Mouse (Mus musculus) retina, postnatal 1 day (tissue): ENCODE data around the gene Rln3.
"Not testable (repeated sequence)": the region's sequence is repeated elsewhere in the genome, so short reads cannot be mapped to it uniquely, and the experiment has no call there.

Source experiments
- DNase-seq: peaks from one replicate; pipeline ENCODE4 v3.0.0-alpha.2; 2012

The Rln3 gene

GRCm38 (mm10) chr8:84012499-84013165, 32.2 kb downstream of the Rln3 start:
- DNase-seq: peak; percentile 56

DNA sequence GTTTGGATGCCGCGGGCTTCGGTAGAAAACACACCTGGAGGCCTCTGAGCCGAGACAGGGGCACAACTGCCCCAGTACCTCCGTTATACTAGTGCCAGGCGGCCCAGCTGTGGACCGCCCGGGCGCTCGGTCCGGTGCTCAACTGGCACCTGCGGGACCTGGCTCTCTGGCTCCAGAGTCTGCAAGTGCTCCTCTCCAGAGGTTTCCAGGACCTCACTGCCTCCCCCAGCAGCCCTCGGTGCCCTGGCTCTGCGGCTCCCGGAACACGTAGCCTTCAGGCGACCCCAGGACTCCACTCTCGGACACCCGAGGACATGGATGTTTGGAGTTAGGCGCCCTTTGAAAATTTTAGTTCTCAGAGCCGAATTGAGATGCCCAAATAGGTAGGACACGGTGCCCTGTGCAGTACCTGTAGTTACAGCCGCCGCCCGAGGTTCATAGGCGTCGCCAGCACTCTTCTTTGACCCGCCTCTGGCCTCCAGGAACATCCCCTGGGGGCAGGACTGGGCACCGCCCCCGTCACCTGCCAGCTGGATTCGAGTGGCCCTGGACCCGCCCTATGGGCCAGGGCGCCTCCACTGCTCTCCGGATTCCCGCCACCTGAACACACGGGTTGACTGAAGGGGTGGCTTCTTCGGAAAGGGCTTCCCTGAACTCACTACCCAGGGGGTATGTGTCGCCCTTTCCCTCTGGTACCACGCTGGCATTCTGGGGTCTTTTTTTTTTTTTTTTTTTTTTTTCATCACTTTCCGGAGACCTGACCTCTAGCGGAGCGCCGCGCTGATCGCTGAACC, 32.9 kb downstream of the Rln3 start, which contains the start of gene 2210011C24Rik:
2210011C24Rik (minus strand) TSS at position 467 of the 794 bp plus-strand sequence.
- peak; percentile 32 for DNase-seq

GRCm38 (mm10) chr8:84010625-84011611, 33.9 kb downstream of the Rln3 start:
- DNase-seq: peak; percentile 84

GRCm38 (mm10) chr8:84009876-84010275, 34.9 kb downstream of the Rln3 start:
- DNase-seq: peak; percentile 87

GRCm38 (mm10) chr8:84008362-84008761, 36.4 kb downstream of the Rln3 start:
- peak; percentile 50 for DNase-seq

DNA sequence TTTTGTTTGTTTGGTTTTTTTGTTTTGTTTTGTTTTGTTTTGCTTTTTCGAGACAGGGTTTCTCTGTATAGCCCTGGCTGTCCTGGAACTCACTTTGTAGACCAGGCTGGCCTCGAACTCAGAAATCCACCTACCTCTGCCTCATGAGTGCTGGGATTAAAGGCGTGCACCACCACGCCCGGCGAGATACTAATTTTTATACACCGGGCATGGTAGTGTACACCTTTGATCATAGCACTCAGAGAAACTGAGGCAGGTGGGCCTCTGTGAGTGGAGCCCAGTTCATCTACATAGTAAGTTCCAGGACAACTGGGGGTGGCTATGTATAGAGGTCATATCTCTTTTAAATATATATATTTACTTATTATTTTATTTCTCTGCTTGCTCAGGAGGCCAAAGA, 39.3 kb downstream of the Rln3 start:
- not testable (repeated sequence) for DNase-seq

GRCm38 (mm10) chr8:84004533-84005201, 40.1 kb downstream of the Rln3 start:
- DNase-seq: peak; percentile 93

DNA sequence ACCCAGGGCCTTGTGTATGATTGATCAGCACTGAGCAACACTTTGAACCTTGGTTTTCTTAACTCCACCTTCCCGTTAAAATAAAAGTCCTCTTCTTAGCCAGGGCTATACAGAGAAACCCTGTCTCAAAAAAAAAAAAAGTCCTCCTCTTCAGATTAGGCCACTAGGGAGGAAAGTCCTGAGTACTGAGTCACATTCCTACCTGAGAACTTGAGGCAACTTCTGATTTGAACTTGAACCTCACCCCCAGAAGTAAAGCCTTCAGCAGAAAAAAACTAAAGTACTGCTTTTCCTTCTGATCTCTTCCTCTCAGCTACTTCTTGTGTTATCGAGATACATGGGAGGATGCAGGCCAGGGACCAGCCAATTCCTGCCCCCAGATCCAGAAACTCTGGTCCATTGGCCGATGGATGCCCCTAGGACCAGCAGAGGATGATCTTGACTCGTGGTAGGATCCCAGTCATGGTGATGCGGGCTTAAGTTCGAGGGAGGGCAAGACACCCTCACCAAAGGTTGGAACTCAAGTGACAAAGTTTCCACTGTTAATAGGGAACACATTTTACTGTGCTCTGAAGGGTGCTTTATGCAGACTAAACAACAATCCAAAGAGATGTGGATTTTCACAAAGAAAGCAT, 41.1 kb downstream of the Rln3 start:
- no peak for DNase-seq

DNA sequence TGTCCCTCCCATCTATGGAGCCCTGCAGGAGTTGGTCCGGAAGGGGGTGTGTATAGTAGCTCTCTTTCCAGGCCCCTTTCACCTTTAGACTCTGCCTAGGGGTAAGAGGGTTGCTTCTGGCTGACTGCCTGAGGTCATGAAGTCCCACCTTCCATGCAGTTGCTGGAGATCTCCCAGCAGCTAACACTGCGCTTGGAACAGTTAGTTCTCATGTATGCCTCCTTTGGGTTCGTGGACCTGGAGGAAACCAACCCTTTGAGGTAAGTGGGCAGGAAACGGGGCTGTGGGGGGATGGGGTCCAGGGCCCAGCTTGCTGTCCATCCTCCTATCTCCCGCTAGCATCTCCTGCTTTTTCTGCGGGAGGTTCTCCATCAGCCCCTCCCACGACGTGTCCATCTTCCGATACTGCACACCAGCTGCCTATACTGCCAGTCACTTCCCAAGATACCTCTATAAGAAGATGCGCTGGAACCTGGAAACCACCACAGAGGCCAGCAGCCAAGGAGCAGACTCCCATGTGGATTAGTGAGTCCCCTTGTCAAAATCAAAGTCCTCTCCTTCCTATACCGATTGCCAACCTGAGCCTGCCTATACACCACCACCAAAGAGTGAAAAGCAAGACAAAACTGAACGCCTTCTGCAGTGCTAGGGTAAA, 41.7 kb downstream of the Rln3 start:
- DNase-seq: no peak

- DNase-seq: no peak
Measured at GRCm38 (mm10) chr8:84001281-84002000, 43.4 kb downstream of the Rln3 start, which contains the start of gene 1700067K01Rik. Gene 1700067K01Rik (plus strand): TSS chr8:84001502.

GRCm38 (mm10) chr8:83999825-84000224, 45.0 kb downstream of the Rln3 start:
- DNase-seq: no peak

GRCm38 (mm10) chr8:83999057-83999705, 45.6 kb downstream of the Rln3 start:
- DNase-seq: no peak

- DNase-seq: peak; percentile 75
Measured at GRCm38 (mm10) chr8:83998231-83999056, 46.4 kb downstream of the Rln3 start.

DNA sequence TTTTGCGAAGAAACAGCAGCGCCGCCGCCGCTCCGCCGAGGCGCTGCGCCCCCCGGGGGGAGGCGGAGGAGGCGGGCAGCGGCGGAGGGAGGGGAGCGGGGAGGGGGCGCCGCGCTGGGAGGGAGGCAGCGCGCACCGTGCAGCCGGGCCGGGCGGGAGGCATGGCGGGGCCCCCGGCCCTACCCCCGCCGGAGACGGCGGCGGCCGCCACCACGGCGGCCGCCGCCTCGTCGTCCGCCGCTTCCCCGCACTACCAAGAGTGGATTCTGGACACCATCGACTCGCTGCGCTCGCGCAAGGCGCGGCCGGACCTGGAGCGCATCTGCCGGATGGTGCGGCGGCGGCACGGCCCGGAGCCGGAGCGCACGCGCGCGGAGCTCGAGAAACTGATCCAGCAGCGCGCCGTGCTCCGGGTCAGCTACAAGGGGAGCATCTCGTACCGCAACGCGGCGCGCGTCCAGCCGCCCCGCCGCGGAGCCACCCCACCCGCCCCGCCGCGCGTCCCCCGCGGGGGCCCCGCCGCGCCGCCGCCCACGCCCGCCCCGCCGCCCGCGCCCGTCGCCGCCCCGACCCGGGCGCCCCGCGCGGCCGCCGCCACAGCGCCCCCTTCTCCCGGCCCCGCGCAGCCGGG, 47.2 kb downstream of the Rln3 start, which contains the start of gene Samd1:
Samd1 (plus strand) TSS at position 162 of the 631 bp plus-strand sequence.
- peak; percentile 76 for DNase-seq

- peak; percentile 93 for DNase-seq
Measured at GRCm38 (mm10) chr8:83996567-83997505, 48.0 kb downstream of the Rln3 start.

DNA sequence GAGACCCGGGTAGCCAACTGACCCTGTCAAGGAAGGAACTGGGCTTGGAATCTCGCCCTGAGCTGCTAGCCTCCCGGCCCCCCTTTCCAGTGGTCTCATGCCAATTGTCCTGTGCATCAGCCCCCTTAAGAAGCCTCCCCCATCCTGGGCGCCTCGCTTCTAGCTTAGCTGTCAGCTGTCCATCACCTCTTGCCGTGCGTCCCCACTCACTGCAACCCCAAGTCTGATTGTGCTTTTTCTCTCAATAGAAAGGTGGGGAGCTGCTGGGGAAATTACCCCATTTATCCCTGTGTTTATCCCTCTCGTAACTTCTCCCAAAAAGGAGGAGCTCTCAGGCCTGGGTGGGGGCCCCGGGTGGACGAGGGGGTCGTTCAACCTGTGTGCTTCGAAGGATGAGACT, 48.8 kb downstream of the Rln3 start:
- peak; percentile 20 for DNase-seq

DNA sequence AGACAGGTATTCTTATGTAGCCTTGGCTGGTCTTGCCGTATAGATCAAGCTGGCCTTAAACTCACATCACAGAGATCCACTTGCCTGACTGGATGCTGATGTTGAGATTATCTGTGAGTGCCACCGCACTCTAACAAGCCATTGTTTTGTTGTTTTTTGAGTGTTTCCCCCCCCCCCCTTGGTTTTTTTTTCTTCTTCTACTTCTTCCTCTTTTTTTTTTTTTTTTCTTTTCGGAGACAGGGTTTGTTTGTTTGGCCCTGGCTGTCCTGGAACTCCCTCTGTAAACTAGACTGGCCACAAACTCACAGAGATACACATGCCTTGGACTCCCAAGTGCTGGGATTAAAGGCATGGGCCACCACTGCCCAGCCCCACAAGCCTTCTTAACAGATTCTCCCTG, 50.8 kb downstream of the Rln3 start:
- no peak for DNase-seq
